Mouse (Mus musculus): ENCODE results near the gene Ssb. TPM values are rescaled to one million over a fixed set of nuclear protein-coding genes. Genes with fewer than 3 reads are reported as not detected.

Ssb gene
- polyA plus RNA-seq, 1 experiment from 2014 or later = 201 TPM

- H3K4me3 ChIP-seq = peak overlapping the region; percentile 86
- peak overlapping the region; percentile 91 for H3K9ac ChIP-seq
- peak overlapping the region; percentile 62 for H3K4me2 ChIP-seq
- ATAC-seq (replicated peaks; ENCODE audit: insufficient number of reproducible peaks, insufficient read depth, low FRiP score, low read depth) = no peak
- H3K36me3 ChIP-seq = peaks cover 15% of the 10 kb centered on the region
- no peaks in the 10 kb centered on the region for H3K27me3 ChIP-seq
- peak overlapping the region; percentile 91 for H3K27ac ChIP-seq
- peaks cover 8% of the 10 kb centered on the region for H3K4me1 ChIP-seq (replicated peaks)
- WGBS = 1% methylated on average over 13 of the region's 13 CpGs
- H3K9me3 ChIP-seq (replicated peaks) = no peaks in the 10 kb centered on the region
Measured at GRCm38 (mm10) chr2:69862117-69862657, 825 bp downstream of the Ssb start.

GRCm38 (mm10) chr2:69883990-69884391 is 22.6 kb downstream of the Ssb start:
- Histone ChIP-seq H3K36me3 (0 out of 2 replicates have a peak, but pooled peaks cover 3% of the 10 kb centered on the region), H3K4me3 (0 out of 2 replicates have a peak overlapping the region, but pooled peaks have one; percentile 73), H3K9ac (no peak overlapping the region), H3K4me2 (no peak overlapping the region), H3K9me3 (replicated peaks) (no peaks in the 10 kb centered on the region), H3K4me1 (replicated peaks) (peaks cover 9% of the 10 kb centered on the region; the same call in 1 of the 2 replicates), H3K27ac (no peak overlapping the region), H3K27me3 (no peaks in the 10 kb centered on the region)
- 62% methylated on average over 2 of the region's 2 CpGs for WGBS
- ATAC-seq (replicated peaks; ENCODE audit: insufficient number of reproducible peaks, insufficient read depth, low FRiP score, low read depth) = no peak

GRCm38 (mm10) chr2:69884581-69884980 is 23.2 kb downstream of the Ssb start:
- 48% methylated on average over 6 of the region's 6 CpGs for WGBS
- peak overlapping the region; percentile 65 for H3K4me2 ChIP-seq

GRCm38 (mm10) chr2:69885050-69885449 is 23.7 kb downstream of the Ssb start:
- no peak for ATAC-seq (replicated peaks; ENCODE audit: insufficient number of reproducible peaks, insufficient read depth, low FRiP score, low read depth)
- WGBS = 6% methylated on average over 12 of the region's 12 CpGs

More at GRCm38 (mm10) chr2:69884581-69884980, 23.2 kb downstream of the Ssb start:
- ATAC-seq (replicated peaks; ENCODE audit: insufficient number of reproducible peaks, insufficient read depth, low FRiP score, low read depth) = no peak
- Histone ChIP-seq H3K4me3 (peak overlapping the region; percentile 73), H3K4me1 (replicated peaks) (peaks cover 9% of the 10 kb centered on the region; the same call in 1 of the 2 replicates), H3K9me3 (replicated peaks) (no peaks in the 10 kb centered on the region), H3K27me3 (no peaks in the 10 kb centered on the region), H3K9ac (peak overlapping the region; percentile 73), H3K36me3 (0 out of 2 replicates have a peak, but pooled peaks cover 3% of the 10 kb centered on the region), H3K27ac (no peak overlapping the region)

GRCm38 (mm10) chr2:69885451-69886305 is 24.3 kb downstream of the Ssb start, which contains the start of gene Mettl5:
TSS of gene Mettl5 (minus strand) at chr2:69885615.
- no peaks in the 10 kb centered on the region for H3K36me3 ChIP-seq
- ATAC-seq (replicated peaks; ENCODE audit: insufficient number of reproducible peaks, insufficient read depth, low FRiP score, low read depth) = peak; percentile 93
- peaks cover 9% of the 10 kb centered on the region; the same call in 1 of the 2 replicates for H3K4me1 ChIP-seq (replicated peaks)
- peak within 1 kb of the TSS; percentile 65 for H3K4me2 ChIP-seq
- peak within 1 kb of the TSS; percentile 73 for H3K9ac ChIP-seq
- 1% methylated on average over 45 of the region's 45 CpGs for WGBS
- no peaks in the 10 kb centered on the region for H3K9me3 ChIP-seq (replicated peaks)
- H3K4me3 ChIP-seq = peak within 1 kb of the TSS; percentile 73
- peak within 1 kb of the TSS; percentile 64 for H3K27ac ChIP-seq
- no peaks in the 10 kb centered on the region for H3K27me3 ChIP-seq

More at GRCm38 (mm10) chr2:69885050-69885449, 23.7 kb downstream of the Ssb start:
- no peaks in the 10 kb centered on the region for H3K27me3 ChIP-seq
- H3K9ac ChIP-seq = peak overlapping the region; percentile 73
- H3K36me3 ChIP-seq = no peaks in the 10 kb centered on the region
- no peaks in the 10 kb centered on the region for H3K9me3 ChIP-seq (replicated peaks)
- peaks cover 9% of the 10 kb centered on the region; the same call in 1 of the 2 replicates for H3K4me1 ChIP-seq (replicated peaks)
- H3K4me2 ChIP-seq = peak overlapping the region; percentile 65
- peak overlapping the region; percentile 64 for H3K27ac ChIP-seq
- H3K4me3 ChIP-seq = peak overlapping the region; percentile 73

- Histone ChIP-seq H3K27ac (no peak overlapping the region), H3K9ac (no peak overlapping the region), H3K4me1 (replicated peaks) (peaks cover 9% of the 10 kb centered on the region; the same call in 1 of the 2 replicates), H3K4me2 (no peak overlapping the region), H3K9me3 (replicated peaks) (no peaks in the 10 kb centered on the region), H3K27me3 (no peaks in the 10 kb centered on the region), H3K4me3 (no peak overlapping the region), H3K36me3 (no peaks in the 10 kb centered on the region)
- WGBS = 64% methylated on average over 2 of the region's 2 CpGs
- no peak for ATAC-seq (replicated peaks; ENCODE audit: insufficient number of reproducible peaks, insufficient read depth, low FRiP score, low read depth)
Measured at GRCm38 (mm10) chr2:69888957-69889356, 27.6 kb downstream of the Ssb start.

GRCm38 (mm10) chr2:69890843-69891242 is 29.5 kb downstream of the Ssb start:
- no peak for ATAC-seq (replicated peaks; ENCODE audit: insufficient number of reproducible peaks, insufficient read depth, low FRiP score, low read depth)
- Histone ChIP-seq H3K36me3 (no peaks in the 10 kb centered on the region), H3K9me3 (replicated peaks) (no peaks in the 10 kb centered on the region), H3K4me3 (no peak overlapping the region), H3K4me1 (replicated peaks) (no peaks in the 10 kb centered on the region), H3K9ac (no peak overlapping the region), H3K4me2 (no peak overlapping the region), H3K27me3 (no peaks in the 10 kb centered on the region), H3K27ac (no peak overlapping the region)
- WGBS = 60% methylated on average over 7 of the region's 7 CpGs

GRCm38 (mm10) chr2:69893145-69893544 is 31.8 kb downstream of the Ssb start:
- no peaks in the 10 kb centered on the region for H3K9me3 ChIP-seq (replicated peaks)
- H3K27ac ChIP-seq = no peak overlapping the region
- H3K36me3 ChIP-seq = no peaks in the 10 kb centered on the region
- no peaks in the 10 kb centered on the region for H3K4me1 ChIP-seq (replicated peaks)
- WGBS = 59% methylated on average over 1 of the region's 1 CpGs
- H3K27me3 ChIP-seq = no peaks in the 10 kb centered on the region
- H3K4me3 ChIP-seq = no peak overlapping the region
- no peak overlapping the region for H3K9ac ChIP-seq
- no peak overlapping the region for H3K4me2 ChIP-seq
- no peak for ATAC-seq (replicated peaks; ENCODE audit: insufficient number of reproducible peaks, insufficient read depth, low FRiP score, low read depth)

- H3K9ac ChIP-seq = no peak overlapping the region
- 69% methylated on average over 5 of the region's 5 CpGs for WGBS
- H3K4me1 ChIP-seq (replicated peaks) = peaks cover 4% of the 10 kb centered on the region
- no peak overlapping the region for H3K4me2 ChIP-seq
- no peak for ATAC-seq (replicated peaks; ENCODE audit: insufficient number of reproducible peaks, insufficient read depth, low FRiP score, low read depth)
- H3K4me3 ChIP-seq = no peak overlapping the region
- H3K27me3 ChIP-seq = no peaks in the 10 kb centered on the region
- H3K36me3 ChIP-seq = no peaks in the 10 kb centered on the region
- no peak overlapping the region for H3K27ac ChIP-seq
- H3K9me3 ChIP-seq (replicated peaks) = no peaks in the 10 kb centered on the region
Measured at GRCm38 (mm10) chr2:69893891-69894290, 32.5 kb downstream of the Ssb start.

GRCm38 (mm10) chr2:69895502-69896223 is 34.3 kb downstream of the Ssb start:
- Histone ChIP-seq H3K9ac (no peak overlapping the region), H3K4me3 (no peak overlapping the region), H3K4me1 (replicated peaks) (peaks cover 12% of the 10 kb centered on the region), H3K4me2 (no peak overlapping the region), H3K36me3 (no peaks in the 10 kb centered on the region), H3K27me3 (no peaks in the 10 kb centered on the region), H3K9me3 (replicated peaks) (no peaks in the 10 kb centered on the region), H3K27ac (no peak overlapping the region)
- ATAC-seq (replicated peaks; ENCODE audit: insufficient number of reproducible peaks, insufficient read depth, low FRiP score, low read depth) = no peak
- WGBS = 59% methylated on average over 14 of the region's 14 CpGs

- peaks cover 12% of the 10 kb centered on the region for H3K4me1 ChIP-seq (replicated peaks)
- WGBS = 94% methylated on average over 4 of the region's 4 CpGs
- no peak overlapping the region for H3K9ac ChIP-seq
- H3K9me3 ChIP-seq (replicated peaks) = no peaks in the 10 kb centered on the region
- H3K4me2 ChIP-seq = no peak overlapping the region
- no peaks in the 10 kb centered on the region for H3K36me3 ChIP-seq
- ATAC-seq (replicated peaks; ENCODE audit: insufficient number of reproducible peaks, insufficient read depth, low FRiP score, low read depth) = no peak
- H3K27me3 ChIP-seq = no peaks in the 10 kb centered on the region
- no peak overlapping the region for H3K27ac ChIP-seq
- no peak overlapping the region for H3K4me3 ChIP-seq
Measured at GRCm38 (mm10) chr2:69896224-69896581, 34.8 kb downstream of the Ssb start.

Data from heart, embryonic 15.5 days (tissue).